Mouse (Mus musculus) thymus, adult 2 months (tissue): ENCODE results near the gene Car10. TPM values are rescaled to one million over a fixed set of nuclear protein-coding genes. Genes with fewer than 3 reads are reported as not detected.

Experiments
- DNase-seq: peaks from one replicate; pipeline ENCODE4 v3.0.0; 2021
- H3K27ac ChIP-seq: fragments of 200-500 bp; 2 replicates; pipeline ENCODE4 v1.5.1; 2012; ENCODE audit warnings: low read length, control low read depth; ENCODE audit not compliant: control insufficient read depth, insufficient read depth
- H3K27me3 ChIP-seq: fragments of 200-500 bp; 2 replicates; pipeline ENCODE4 v1.6.1; 2012; ENCODE audit warnings: mild to moderate bottlenecking, low read length, moderate library complexity, mixed read lengths; ENCODE audit not compliant: control insufficient read depth, insufficient read depth
- H3K36me3 ChIP-seq: fragments of 200-500 bp; 2 replicates; pipeline ENCODE4 v1.6.1; 2012; ENCODE audit warnings: mild to moderate bottlenecking, low read length, moderate library complexity; ENCODE audit not compliant: control insufficient read depth, insufficient read depth
- H3K4me1 ChIP-seq: fragments of 200-500 bp; replicated peaks from 2 replicates; pipeline ENCODE4 v1.6.1; 2012; ENCODE audit warnings: low read length; ENCODE audit not compliant: control insufficient read depth, insufficient read depth
- H3K4me3 ChIP-seq: fragments of 200-500 bp; 2 replicates; pipeline ENCODE4 v1.5.1; 2012; ENCODE audit warnings: mild to moderate bottlenecking, low read length, control low read depth, moderate library complexity; ENCODE audit not compliant: control insufficient read depth, insufficient read depth
- CTCF ChIP-seq: fragments of 200-500 bp; IDR thresholded peaks from 2 replicates; pipeline ENCODE4 v1.5.1; 2012; ENCODE audit warnings: mild to moderate bottlenecking, control low read depth, low read length, moderate library complexity, borderline replicate concordance; ENCODE audit not compliant: control insufficient read depth, poor library complexity, insufficient read depth; ENCODE audit errors: extremely low read depth
- POLR2A ChIP-seq: fragments of 200-500 bp; IDR thresholded peaks from 2 replicates; pipeline ENCODE4 v1.6.1; 2012; ENCODE audit warnings: mild to moderate bottlenecking, low read length, control low read depth, moderate library complexity; ENCODE audit not compliant: control insufficient read depth, poor library complexity, insufficient read depth; ENCODE audit errors: extremely low read depth
- WGBS: fragments of 180-500 bp; shearing (Covaris S2); methylation state at CpG from one replicate; pipeline ENCODE4 v1.1.7; 2018; 5-methylcytosine and 5-hydroxymethylcytosine counted together
- polyA plus RNA-seq: library from polyadenylated mRNA; depleted of rRNA; stranded (reverse); fragments of >200 nt; gene quantifications from 2 replicates; pipeline ENCODE4 v1.2.3, GENCODE M21; 2012

Gene Car10
- polyA plus RNA-seq, 1 experiment, result 0.03 TPM

DNA sequence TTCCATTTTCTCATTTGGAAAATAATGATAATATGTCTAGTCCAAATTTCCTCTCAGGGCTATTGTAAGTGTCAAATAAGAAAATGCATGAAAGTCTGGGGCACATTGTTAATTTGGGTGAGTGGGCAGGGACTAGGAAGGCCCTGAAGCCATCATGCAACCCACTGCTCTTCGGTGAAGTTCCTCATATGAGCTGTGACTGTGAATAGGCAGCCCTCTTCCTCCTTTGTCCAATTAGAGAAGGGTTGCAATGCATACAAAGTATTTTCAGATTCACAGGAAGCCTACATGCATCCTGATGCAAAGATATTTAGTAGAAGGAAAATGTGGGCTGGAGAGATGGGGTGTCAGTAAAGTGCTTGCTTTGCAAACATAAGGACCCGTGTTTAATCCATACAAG, 419.1 kb downstream of the Car10 start:
- Histone ChIP-seq H3K36me3 (no peaks in the 10 kb centered on the region), H3K27me3 (no peaks in the 10 kb centered on the region), H3K4me3 (no peak overlapping the region), H3K4me1 (no peaks in the 10 kb centered on the region), H3K27ac (no peak overlapping the region)
- TF ChIP-seq POLR2A, result no peak
- TF ChIP-seq CTCF, result no peak
- WGBS, result 32% methylated on average over 2 of the region's 2 CpGs
- DNase-seq, result no peak

DNA sequence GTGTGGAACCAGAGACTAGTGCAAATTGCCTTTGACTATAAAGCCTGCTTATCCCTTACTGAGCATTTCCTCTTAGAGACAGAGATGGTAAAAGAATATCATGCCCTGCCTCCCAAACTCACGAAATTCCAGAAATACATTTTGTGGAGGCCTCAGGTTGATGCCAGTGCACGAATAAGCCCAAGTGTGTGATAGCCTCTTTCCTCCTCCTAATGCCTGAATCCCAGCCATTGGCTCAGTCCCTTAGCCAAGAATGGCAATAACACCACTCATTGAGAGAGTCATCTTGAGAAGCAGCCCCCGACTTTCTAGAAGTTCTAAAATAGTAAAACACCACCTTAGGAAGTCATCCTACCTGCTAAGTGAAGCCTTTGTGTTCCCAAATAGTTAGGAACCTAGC, 424.7 kb downstream of the Car10 start:
- Histone ChIP-seq H3K27me3 (no peaks in the 10 kb centered on the region), H3K36me3 (no peaks in the 10 kb centered on the region), H3K27ac (no peak overlapping the region), H3K4me1 (no peaks in the 10 kb centered on the region), H3K4me3 (no peak overlapping the region)
- TF ChIP-seq POLR2A, result no peak
- TF ChIP-seq CTCF, result no peak
- 86% methylated on average over 3 of the region's 3 CpGs for WGBS
- DNase-seq, result no peak

- Histone ChIP-seq H3K27ac (no peak overlapping the region), H3K27me3 (no peaks in the 10 kb centered on the region), H3K36me3 (no peaks in the 10 kb centered on the region), H3K4me1 (no peaks in the 10 kb centered on the region), H3K4me3 (no peak overlapping the region)
- TF ChIP-seq POLR2A (no peak), CTCF (no peak)
- no peak for DNase-seq
- 88% methylated on average over 3 of the region's 3 CpGs for WGBS
Observed at GRCm38 (mm10) chr11:93525921-93526320, 428.1 kb downstream of the Car10 start.

DNA sequence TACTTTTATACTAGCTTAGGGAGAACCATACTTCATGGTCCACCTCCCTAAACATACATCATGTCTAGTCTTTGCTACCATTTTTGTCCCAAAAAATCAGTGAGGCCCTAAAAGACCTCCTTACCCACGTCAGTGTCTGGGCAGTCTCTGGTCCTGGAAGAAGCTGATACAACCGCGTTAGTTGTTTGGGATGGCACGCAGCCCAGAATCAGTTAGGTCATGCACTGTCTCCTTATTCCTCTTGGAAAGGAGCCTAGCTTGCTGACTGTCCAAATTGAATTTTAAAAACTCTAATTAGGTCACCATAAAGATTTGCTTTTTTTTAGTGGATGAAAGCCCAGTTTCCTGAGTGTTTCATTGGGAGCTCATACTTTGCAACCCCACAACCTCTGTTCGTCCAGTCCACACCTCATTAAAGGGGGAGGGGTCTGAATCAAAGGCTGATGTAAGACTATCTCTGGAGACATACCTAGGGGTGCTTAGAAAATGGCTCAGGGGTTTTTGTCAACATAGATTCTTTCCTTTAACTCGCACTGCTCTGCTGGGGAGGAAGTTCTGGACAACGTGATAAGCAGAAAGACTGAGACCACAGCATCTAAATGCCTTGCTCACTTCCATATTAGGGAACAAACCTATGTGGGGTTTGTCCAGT, 433.3 kb downstream of the Car10 start:
- Histone ChIP-seq H3K27ac (no peak overlapping the region), H3K36me3 (no peaks in the 10 kb centered on the region), H3K4me3 (no peak overlapping the region), H3K27me3 (no peaks in the 10 kb centered on the region), H3K4me1 (no peaks in the 10 kb centered on the region)
- TF ChIP-seq POLR2A (no peak), CTCF (no peak)
- 47% methylated on average over 7 of the region's 7 CpGs for WGBS
- DNase-seq, result no peak

DNA sequence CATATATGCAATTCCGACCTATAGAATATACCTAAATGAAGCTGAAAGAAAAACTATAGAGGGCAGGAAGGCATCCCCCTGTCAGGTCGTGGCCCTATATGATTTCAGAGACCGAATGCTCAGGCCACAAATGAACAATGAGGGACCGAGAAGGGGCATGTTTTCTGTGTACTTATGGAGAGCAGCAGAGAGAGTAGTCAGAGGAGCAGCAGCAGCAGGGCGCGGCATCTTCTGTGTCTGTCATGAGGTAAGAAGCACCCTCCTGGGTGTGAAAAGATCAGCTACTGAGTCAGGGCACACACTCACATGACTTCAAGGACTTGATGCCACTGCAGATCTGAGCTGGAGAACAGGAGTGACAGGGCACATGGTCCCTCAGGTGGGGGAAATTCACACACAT, 438.4 kb downstream of the Car10 start:
- TF ChIP-seq CTCF (no peak), POLR2A (no peak)
- Histone ChIP-seq H3K4me1 (no peaks in the 10 kb centered on the region), H3K27me3 (no peaks in the 10 kb centered on the region), H3K27ac (no peak overlapping the region), H3K36me3 (no peaks in the 10 kb centered on the region), H3K4me3 (no peak overlapping the region)
- no peak for DNase-seq
- WGBS, result 95% methylated on average over 6 of the region's 6 CpGs

GRCm38 (mm10) chr11:93548904-93549303, 451.1 kb downstream of the Car10 start:
- Histone ChIP-seq H3K4me3 (no peak overlapping the region), H3K4me1 (no peaks in the 10 kb centered on the region), H3K36me3 (no peaks in the 10 kb centered on the region), H3K27me3 (no peaks in the 10 kb centered on the region), H3K27ac (no peak overlapping the region)
- DNase-seq, result no peak
- TF ChIP-seq CTCF (no peak), POLR2A (no peak)
- 79% methylated on average over 5 of the region's 5 CpGs for WGBS

- no peak overlapping the region for H3K4me3 ChIP-seq
- peak; percentile 2 for DNase-seq
- no peaks in the 10 kb centered on the region for H3K27me3 ChIP-seq
- WGBS, result 10% methylated on average over 3 of the region's 3 CpGs
- H3K36me3 ChIP-seq, result no peaks in the 10 kb centered on the region
- no peak overlapping the region for H3K27ac ChIP-seq
- TF ChIP-seq POLR2A (no peak), CTCF (no peak)
- H3K4me1 ChIP-seq, result no peaks in the 10 kb centered on the region
Observed at GRCm38 (mm10) chr11:93550908-93551307, 453.1 kb downstream of the Car10 start.
